Mouse (Mus musculus): Measurements from ENCODE around the gene Galr2. TPM values are rescaled to one million over a fixed set of nuclear protein-coding genes. Genes with fewer than 3 reads are reported as not detected.
"Not testable (repeated sequence)": the region's sequence is repeated elsewhere in the genome, so short reads cannot be mapped to it uniquely, and the experiment has no call there.

Gene Galr2
- total RNA-seq, 2 experiments from 2014 or later: not detected

DNA sequence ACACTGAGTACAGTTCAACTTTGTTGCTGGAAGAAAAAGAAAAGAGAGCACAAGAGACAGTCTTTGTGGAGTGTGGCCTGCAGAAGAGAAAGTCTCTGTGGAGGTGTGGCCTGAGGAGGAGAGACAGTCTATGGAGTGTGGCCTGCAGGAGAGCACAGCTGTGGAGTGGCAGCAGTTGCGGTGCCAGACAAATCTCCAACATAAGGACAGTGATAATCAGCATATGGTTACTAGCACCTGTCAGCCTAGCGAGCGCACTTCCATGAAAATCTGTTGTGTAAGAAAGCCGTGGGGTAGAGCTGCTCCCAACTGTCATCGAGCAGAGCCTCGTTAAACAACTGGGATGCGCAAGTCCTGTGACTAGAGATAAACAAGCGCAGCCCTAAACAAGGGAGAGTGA is 11.2 kb upstream of the Galr2 start:
- DNase-seq (ENCODE audit: low spot score in 2 of 2): no peak

DNA sequence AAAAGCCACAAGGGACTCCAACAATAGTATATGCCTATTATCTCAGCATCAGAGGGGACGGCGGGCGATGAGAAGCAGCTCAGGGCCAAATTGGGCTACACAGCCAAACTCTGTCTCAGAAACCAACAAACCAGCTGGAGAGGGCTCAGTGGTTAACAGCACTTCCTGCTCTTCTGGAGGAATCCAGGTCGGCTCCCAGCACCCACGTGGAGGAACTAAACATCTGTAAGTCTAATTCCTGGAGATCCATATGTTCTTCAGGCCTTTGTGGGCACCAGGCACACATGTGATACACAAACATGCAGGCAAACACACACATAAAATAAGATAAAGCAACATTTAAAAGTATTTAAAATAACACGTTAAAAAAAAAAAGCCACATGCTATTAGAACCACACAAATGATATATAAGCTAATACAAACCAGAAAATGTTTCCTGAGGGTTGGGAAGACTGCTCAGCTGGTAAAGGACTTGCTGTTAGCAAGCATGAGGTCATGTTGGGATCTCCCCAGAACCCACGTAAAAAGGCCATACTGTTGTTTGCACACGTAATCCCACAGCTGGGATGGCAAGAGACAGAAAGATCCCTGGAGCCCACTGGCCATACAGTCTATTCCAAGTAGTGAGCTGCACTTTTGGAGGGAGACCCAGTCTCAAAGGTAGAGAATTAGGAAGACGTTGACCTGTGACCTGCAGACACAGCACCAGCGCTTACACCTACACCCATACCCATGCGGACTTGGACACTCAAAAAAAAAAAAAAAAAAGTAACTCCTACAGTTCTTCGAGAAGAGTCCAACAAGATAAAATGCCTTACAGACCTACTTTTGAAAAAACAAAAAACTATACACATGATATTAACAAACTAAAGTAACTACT is 7.9 kb upstream of the Galr2 start:
- DNase-seq (ENCODE audit: low spot score in 2 of 2): no peak

DNA sequence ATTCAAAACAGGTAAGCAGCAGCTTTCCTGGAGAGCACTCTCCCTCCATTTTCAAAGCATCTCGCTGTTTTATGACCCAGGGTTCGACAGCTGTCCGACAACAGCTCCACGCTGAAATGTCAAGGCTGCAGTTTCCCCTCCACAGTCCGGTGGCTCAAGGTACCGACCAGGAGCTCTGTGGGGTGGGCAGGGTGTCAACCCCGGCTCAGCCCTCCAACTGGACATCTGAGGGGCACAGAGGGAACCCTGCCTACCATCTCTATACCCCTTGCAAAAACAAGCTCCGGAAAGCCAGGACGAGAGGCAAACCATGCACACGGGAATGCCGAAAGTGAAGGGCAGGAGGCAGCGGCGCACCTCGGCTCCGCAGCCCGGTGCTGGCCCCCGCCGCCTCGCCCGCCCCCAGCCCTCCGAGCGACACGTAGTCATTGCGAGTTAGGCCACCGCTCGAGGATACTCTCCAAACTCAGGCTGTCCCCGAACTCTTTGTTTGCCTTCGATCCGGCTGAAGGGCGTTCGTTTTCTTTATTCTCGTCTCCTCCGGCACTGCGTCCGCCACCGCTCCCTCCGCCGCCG is 7.2 kb upstream of the Galr2 start:
- no peak for DNase-seq (ENCODE audit: low spot score in 2 of 2)

DNA sequence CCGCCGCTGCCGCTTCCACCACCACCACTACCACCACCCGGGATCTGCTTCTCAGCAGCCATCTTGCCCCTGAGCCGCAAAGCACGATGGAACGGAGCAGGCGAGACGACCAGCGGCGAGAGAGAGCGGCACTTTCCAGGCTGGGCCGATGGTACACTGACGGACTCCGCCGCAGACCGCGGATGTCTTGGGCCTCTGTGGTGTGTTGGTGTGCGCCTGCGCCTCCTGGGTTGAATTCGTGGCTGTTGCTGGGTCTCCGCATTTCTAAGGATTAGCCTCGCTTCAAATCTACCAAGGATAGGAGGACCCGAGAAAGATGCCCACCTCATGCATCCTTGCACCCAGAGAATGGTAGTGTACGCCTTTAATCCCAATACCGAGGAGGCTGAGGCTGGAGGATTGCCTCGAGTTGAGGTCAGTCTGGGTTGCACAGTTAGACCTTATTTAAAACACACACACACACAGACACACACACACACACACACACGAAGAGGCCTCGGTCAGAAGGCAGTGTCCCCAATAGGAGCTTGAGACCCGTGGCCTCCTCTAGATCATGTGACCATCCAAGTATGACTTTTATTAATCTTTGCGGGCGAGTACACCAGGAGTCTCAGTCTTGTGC is 6.6 kb upstream of the Galr2 start, which contains the start of gene Srp68:
Gene Srp68 (minus strand): TSS at position 173 of the 622 bp plus-strand sequence.
- DNase-seq (ENCODE audit: low spot score in 2 of 2): peak; percentile 89 to 95

DNA sequence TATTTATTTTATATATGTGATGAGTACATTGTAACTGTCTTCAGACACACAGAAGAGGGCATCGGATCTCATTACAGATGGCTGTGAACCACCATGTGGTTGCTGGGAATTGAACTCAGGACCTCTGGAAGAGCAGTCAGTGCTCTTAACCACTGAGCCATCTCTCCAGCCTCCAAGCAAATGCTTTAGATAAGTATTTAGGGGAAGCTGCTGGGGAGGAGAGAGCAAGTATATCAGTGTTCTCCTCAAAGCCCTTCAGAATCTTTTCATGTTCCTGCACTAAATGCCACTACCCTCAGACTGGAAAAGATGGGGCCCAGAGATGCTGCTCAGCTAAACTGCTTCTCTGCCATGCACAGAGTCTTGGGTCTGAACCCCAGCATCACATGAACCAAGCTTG is 3.6 kb upstream of the Galr2 start:
- not testable (repeated sequence) for DNase-seq (ENCODE audit: low spot score in 2 of 2)

DNA sequence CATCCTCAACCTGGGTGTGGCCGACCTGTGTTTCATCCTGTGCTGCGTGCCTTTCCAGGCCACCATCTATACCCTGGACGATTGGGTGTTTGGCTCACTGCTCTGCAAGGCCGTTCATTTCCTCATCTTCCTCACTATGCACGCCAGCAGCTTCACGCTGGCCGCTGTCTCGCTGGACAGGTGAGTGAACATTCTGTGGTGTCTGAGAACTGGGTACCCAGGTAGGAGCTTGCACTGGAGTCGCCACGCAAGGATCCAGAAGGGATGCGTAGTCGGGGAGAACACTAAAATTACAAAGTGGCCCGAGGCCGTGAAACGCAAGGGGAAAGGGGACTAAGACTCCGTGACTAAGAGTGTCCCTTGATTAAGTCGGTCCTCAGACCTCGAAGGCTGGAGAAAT is 932 bp downstream of the Galr2 start:
- no peak for DNase-seq (ENCODE audit: low spot score in 2 of 2)

DNA sequence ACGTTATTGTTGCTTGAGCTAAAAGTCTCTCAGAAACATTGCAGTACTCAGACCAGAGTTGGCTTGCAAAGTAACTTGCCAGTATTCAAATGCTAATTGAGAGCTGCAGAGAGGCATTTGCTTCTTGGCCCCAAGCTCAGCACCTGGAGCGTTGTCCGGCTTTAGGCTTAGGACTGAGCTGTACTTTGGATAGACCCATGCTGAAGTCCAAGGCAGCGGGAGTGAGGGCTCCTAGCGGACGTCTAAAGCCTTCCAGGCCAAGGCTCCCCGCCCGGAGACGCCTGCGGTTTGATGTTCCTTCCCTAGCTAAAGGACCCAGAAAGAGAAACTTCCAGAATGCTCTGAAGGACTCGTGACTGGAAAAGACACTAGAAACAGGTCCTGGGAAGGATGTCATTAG is 1.4 kb downstream of the Galr2 start:
- no peak for DNase-seq (ENCODE audit: low spot score in 2 of 2)

DNA sequence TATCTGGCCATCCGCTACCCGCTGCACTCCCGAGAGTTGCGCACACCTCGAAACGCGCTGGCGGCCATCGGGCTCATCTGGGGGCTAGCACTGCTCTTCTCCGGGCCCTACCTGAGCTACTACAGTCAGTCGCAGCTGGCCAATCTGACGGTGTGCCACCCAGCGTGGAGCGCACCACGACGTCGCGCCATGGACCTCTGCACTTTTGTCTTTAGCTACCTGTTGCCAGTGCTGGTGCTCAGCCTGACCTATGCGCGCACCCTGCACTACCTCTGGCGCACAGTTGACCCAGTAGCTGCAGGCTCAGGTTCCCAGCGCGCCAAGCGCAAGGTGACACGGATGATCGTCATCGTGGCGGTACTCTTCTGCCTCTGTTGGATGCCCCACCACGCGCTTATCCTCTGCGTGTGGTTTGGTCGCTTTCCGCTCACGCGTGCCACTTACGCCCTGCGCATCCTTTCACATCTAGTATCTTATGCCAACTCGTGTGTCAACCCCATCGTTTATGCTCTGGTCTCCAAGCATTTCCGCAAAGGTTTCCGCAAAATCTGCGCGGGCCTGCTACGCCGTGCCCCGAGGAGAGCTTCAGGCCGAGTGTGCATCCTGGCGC is 2.3 kb downstream of the Galr2 start:
- no peak for DNase-seq (ENCODE audit: low spot score in 2 of 2)

DNA sequence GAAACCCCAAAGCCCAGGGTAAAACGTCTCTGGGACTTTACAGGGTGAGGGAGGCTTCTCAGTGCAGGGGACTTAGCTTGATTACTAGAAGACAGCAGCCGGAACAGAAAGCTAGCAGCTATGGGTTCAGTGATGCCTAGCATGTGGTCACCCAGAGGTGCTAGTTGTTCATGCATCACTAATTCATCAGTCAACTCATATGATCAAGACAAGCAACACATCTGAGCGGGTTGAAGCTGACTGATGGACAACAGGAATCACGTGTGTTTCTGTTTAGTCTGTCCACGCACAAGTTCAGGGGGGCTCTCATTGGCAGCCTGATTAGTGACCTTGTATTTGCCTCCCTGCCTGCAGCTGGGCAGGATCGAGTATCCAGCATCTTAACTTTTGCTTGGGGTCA is 3.2 kb downstream of the Galr2 start:
- no peak for DNase-seq (ENCODE audit: low spot score in 2 of 2)

DNA sequence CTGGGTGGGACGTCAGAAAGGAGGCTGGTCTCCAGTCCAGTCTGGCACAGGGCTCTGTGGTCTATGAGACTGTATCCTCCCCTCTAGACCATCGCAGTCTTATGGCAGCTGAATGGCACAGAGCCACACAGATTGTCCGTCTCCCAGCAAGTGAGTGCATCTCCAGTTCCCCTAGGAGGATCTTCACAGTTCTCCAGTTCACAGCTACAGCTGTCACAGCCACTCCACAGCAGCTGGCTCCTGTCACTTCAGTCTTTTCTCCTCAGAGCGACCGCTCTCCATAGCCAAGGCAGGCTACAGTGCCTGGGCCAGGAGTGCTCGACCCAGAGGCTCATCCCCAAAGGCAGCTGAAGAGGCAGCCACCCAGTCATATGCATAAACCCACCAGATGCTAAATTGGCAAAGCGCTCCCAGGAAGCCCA is 5.0 kb downstream of the Galr2 start:
- DNase-seq (ENCODE audit: low spot score in 2 of 2): no peak

DNA sequence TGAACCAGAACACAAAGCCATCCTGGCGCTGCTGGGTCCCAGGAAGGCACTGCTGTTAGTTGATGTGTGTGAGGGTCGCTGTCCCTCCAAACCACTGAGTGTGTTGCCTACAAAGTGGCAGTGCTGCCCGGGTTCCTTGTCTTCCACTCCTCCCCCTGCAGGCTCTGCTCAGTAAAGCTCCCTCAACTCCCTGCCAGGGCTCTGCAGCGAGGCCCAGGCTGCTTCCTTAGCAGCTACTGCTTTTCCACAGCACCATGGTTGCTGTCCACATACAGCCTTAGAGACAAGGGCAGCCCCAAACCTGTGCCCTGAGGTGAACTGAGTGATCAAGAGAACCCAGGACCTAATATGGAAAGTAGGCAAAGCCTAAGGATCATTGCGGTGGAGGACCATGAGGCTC is 6.6 kb downstream of the Galr2 start:
- no peak for DNase-seq (ENCODE audit: low spot score in 2 of 2)

DNA sequence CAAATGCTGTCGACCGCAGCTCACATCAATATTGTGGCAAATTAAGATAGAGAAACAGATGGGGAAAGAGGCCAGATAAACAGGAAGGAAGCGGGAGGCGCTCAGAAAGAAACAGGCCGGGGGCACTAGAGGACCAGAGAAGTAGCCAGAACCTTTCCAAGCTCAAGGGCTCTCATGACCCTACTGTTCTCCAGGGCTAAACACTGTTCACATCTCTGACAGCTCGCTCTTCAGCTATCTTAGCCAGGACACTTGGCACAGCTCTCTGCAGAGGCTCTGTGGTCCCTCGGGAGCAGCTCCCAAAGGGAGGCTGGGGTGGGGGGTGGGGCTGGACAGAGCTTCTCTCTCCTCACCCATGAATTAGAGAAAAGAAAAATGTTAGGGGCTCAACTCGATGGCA is 9.8 kb downstream of the Galr2 start:
- no peak for DNase-seq (ENCODE audit: low spot score in 2 of 2)

DNA sequence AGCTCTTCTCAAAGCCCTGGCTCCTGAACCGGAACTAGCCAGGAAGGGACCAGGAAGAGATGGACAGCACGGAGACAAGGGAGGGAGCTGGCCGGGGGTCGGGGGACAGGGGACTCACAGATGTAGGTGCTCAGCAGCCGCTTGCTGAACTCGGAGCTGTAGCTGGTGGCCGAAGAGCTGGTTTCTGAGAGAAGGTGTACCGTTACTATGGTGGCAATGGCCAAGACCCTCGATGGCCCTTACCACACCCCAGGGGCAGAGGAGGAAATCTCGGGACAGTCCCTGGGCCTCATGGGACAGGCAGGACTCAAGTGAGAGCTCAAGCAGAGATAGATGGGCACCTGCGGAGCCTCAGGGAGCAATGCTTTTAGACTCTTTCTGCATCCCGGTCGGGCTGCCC is 11.7 kb downstream of the Galr2 start:
- no peak for DNase-seq (ENCODE audit: low spot score in 2 of 2)

DNA sequence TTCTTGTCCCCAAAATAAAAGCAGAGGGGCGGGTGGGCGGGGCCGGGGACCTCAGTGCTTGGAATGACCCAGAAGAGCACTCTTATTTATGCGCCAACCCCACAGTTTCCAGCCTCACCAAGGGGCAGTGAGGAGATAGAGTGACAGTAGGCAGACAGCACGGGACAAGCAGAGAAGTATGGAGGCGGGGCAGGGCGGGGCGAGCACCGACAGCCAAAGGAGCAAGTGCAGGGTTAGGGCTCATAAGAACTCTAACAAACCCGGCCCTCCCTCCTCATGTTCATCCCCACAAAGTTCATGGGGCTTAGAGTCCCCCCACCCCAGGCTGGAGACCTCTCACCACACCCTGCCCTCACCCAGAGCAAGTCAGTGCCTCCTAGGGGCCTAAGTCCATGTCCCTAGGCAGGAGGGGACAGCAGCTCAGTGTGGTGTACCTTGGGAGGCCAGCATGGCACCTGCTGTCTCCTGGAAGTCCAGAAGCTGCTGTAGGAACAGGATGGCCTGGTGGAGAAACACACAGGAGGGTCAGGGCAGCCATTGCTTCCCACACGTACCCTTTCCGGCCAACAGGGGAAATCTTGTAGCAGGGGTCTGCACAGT is 12.9 kb downstream of the Galr2 start:
- DNase-seq (ENCODE audit: low spot score in 2 of 2): no peak

DNA sequence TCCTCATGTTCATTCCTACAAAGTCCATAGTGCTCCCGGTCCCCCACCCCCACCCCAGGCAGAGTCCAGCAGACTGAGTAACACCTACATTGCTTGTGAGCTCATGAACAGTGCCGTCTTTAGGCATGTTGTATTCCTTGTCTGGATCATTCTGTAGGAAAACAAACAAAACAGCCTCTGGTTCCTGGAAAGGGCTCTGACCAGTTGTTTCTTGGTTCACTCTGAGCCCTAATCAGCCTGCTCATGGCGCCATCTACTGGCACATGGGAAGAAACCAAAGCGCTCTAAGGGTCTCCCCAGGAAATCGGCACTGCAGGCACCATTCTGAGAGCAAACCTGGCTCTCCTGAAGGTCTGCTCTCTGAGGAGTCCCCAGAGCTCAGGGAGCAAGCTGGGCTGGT is 13.6 kb downstream of the Galr2 start:
- DNase-seq (ENCODE audit: low spot score in 2 of 2): peak; percentile 43 to 52

DNA sequence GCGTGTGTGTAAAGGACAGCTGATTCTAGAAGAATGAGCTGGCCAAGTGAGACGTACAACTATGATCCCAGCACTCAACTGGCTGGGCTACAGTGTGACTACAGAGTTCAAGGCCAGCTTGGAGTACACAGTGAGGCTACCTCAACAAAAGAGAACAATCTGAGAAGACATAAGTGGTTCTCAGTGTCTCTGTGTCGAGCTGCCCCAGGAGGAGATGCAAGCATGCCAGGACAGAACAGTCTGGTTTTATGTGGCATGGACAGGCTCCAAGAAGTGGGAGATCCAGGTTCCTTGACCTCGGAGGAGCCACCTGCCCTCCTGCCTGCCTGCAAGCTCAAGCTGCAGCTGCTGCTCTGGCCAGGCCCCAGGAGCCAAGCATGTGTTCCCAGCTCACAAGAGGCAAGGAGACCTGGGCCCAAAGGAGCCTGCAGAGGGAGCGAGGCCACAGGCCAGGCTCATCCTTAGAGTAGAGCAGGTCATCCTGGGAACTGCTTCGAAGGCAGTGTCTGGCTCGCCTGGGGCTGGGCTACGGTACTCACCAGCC is 15.5 kb downstream of the Galr2 start:
- no peak for DNase-seq (ENCODE audit: low spot score in 2 of 2)

DNA sequence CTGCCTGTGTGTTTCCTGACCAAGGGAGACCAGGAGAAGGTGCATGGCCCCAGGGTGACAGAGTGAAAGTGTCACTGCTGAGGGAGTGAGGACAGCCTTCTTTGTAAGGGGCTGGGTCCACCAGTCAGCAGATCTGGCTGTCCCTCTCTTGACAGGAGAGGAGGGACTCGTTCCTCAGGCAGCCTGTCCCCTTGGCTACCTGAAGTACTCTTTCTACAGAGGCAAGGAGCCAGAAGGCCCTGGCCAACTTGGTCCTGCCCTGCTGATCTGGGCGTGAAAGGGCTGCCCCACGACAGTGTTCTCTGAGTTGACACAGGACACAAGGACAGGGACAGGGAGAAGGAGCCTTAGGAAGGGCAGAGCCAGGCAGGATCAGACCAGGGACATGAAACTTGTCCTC is 16.3 kb downstream of the Galr2 start:
- DNase-seq (ENCODE audit: low spot score in 2 of 2): no peak

DNA sequence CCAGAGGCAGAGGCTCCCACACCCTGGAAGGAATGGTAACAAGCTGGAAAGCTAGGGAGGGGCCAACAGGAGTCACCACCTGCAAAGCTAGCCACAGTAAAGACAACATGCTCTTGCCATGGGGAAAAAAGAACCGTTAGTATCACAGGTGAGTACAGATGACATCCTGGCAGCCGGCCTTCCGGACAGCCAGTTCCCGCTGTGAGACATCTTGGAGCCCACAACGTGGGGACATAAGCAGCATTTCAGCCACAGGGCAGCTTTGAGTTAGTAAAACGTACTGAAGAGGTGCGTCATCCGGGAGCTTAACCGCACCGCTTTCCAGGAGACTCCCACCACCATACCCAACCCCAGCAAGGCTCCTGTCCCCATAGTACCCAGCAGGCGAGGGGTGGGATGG is 17.5 kb downstream of the Galr2 start:
- no peak for DNase-seq (ENCODE audit: low spot score in 2 of 2)

DNA sequence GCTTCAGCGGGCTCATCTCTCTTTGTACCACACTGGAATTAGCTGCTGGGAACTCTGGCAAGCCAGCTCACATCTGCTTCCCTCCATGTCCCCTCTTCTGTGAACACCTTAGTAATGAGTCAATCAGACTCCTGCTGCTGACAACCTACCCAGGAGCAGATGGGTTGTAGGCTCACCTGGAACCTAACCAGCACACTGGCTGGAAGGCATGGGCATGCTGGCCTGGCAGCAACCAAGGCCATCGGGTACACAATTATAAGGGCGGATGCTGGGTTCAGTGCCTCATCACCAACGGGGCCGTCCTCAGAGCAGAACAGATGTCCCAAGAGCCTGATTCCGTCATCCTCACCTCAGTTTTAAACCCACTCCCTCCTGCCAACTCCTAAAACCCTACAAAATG is 17.9 kb downstream of the Galr2 start:
- DNase-seq (ENCODE audit: low spot score in 2 of 2): no peak

DNA sequence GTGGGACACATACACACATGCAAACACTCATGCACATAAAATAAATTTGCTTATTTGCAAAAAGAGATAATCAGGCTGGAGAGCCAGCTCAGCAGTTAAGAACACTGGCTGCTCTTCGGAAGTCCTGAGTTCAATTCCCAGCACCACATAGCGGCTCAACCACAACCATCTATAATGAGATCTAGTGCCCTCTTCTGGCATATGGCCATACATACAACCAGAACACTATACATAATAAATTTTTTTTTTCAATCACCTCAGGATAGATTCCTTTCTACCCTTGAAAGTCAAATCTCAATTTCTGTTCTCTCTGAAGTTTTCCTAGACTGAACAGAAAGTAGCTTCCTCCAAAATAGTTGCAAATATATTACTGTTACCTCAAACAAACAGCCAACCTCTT is 24.7 kb downstream of the Galr2 start:
- DNase-seq (ENCODE audit: low spot score in 2 of 2): no peak

Data from layer of hippocampus, postnatal 14 days (tissue).